Mouse (Mus musculus): Measurements from ENCODE around the gene Coq10a. TPM values are rescaled to one million over a fixed set of nuclear protein-coding genes. Genes with fewer than 3 reads are reported as not detected.
A peak's percentile ranks its signal among the peaks of the same experiment; 100 is the strongest.
"Not testable (repeated sequence)": the region's sequence is repeated elsewhere in the genome, so short reads cannot be mapped to it uniquely, and the experiment has no call there.

Coq10a gene
- total RNA-seq, 2 experiments from 2014 or later, result 48.3 to 62.1 TPM

- no peak for DNase-seq (ENCODE audit: low spot score in 2 of 2)
Observed at GRCm38 (mm10) chr10:128347541-128347940, 21.3 kb downstream of the Coq10a start.

- DNase-seq (ENCODE audit: low spot score in 2 of 2), result peak; percentile 34 to 55
Observed at GRCm38 (mm10) chr10:128344568-128345275, 24.1 kb downstream of the Coq10a start.

- no peak for DNase-seq (ENCODE audit: low spot score in 2 of 2)
Observed at GRCm38 (mm10) chr10:128343436-128343835, 25.4 kb downstream of the Coq10a start.

GRCm38 (mm10) chr10:128340257-128340656 lies 28.5 kb downstream of the Coq10a start:
- no peak for DNase-seq (ENCODE audit: low spot score in 2 of 2)

- no peak for DNase-seq (ENCODE audit: low spot score in 2 of 2)
Observed at GRCm38 (mm10) chr10:128338948-128339347, 29.8 kb downstream of the Coq10a start.

- DNase-seq (ENCODE audit: low spot score in 2 of 2), result no peak
Observed at GRCm38 (mm10) chr10:128338415-128338814, 30.4 kb downstream of the Coq10a start.

- peak; percentile 86 to 97 for DNase-seq (ENCODE audit: low spot score in 2 of 2)
Observed at GRCm38 (mm10) chr10:128337306-128338181, 31.3 kb downstream of the Coq10a start, which contains the start of gene Cs. Gene Cs (plus strand): TSS chr10:128337734.

- DNase-seq (ENCODE audit: low spot score in 2 of 2), result no peak
Observed at GRCm38 (mm10) chr10:128336597-128336996, 32.2 kb downstream of the Coq10a start.

- DNase-seq (ENCODE audit: low spot score in 2 of 2), result no peak
Observed at GRCm38 (mm10) chr10:128336195-128336594, 32.6 kb downstream of the Coq10a start.

- DNase-seq (ENCODE audit: low spot score in 2 of 2), result peak; percentile 55 to 67
Observed at GRCm38 (mm10) chr10:128335582-128335981, 33.2 kb downstream of the Coq10a start.

- DNase-seq (ENCODE audit: low spot score in 2 of 2), result not testable (repeated sequence)
Observed at GRCm38 (mm10) chr10:128332358-128333249, 36.2 kb downstream of the Coq10a start.

GRCm38 (mm10) chr10:128327610-128328009 lies 41.2 kb downstream of the Coq10a start:
- DNase-seq (ENCODE audit: low spot score in 2 of 2), result no peak

GRCm38 (mm10) chr10:128326825-128327224 lies 42.0 kb downstream of the Coq10a start:
- DNase-seq (ENCODE audit: low spot score in 2 of 2), result no peak

GRCm38 (mm10) chr10:128323516-128323915 lies 45.3 kb downstream of the Coq10a start:
- no peak for DNase-seq (ENCODE audit: low spot score in 2 of 2)

- DNase-seq (ENCODE audit: low spot score in 2 of 2), result peak; percentile 57 to 79
Observed at GRCm38 (mm10) chr10:128322141-128323108, 46.4 kb downstream of the Coq10a start, which contains the start of gene Cnpy2. Gene Cnpy2 (plus strand): TSS chr10:128322459.

- no peak for DNase-seq (ENCODE audit: low spot score in 2 of 2)
Observed at GRCm38 (mm10) chr10:128321641-128322040, 47.2 kb downstream of the Coq10a start.

- no peak for DNase-seq (ENCODE audit: low spot score in 2 of 2)
Observed at GRCm38 (mm10) chr10:128315578-128315977, 53.2 kb downstream of the Coq10a start.

All from adrenal gland, postnatal 4 days (tissue).